Mouse (Mus musculus) C2C12 (cell line): ENCODE data around the gene Papss2.

Experiments used
- CTCF ChIP-seq: IDR thresholded peaks from one replicate; pipeline ENCODE4 v1.5.1; 2011; ENCODE audit not compliant: control insufficient read depth, insufficient read depth, insufficient read length
- MAX ChIP-seq: IDR thresholded peaks from one replicate; pipeline ENCODE4 v1.6.1; 2011; ENCODE audit warnings: mild to moderate bottlenecking, control low read depth
- MYOD1 ChIP-seq: IDR thresholded peaks from one replicate; pipeline ENCODE4 v1.6.1; 2011; ENCODE audit warnings: low read depth; ENCODE audit not compliant: control insufficient read depth, insufficient read length

DNA sequence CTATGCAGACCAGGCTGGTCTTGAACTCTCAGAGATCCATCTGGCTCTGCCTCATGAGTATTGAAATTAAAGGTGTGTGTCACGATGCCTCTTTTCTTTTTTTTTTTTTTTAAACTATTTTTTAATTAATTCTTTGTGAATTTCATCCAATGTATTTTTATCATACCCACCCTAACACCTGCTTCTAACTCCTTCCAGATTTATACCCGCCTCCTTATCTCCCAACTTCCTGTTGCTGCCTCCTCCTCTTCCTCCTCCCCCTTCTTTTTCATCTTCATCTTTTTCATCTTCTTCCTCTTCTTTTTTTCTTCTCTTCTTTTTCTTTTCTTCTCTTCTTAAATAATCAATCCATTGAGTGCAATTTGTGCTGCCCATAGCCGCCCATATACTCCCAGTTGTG lies 27.1 kb upstream of the Papss2 start:
- TF ChIP-seq CTCF = no peak
- TF ChIP-seq MYOD1 = no peak
- no peak for TF ChIP-seq MAX
